ENCODE assay signal across 8 mouse cellular contexts in the genomic region with DNA sequence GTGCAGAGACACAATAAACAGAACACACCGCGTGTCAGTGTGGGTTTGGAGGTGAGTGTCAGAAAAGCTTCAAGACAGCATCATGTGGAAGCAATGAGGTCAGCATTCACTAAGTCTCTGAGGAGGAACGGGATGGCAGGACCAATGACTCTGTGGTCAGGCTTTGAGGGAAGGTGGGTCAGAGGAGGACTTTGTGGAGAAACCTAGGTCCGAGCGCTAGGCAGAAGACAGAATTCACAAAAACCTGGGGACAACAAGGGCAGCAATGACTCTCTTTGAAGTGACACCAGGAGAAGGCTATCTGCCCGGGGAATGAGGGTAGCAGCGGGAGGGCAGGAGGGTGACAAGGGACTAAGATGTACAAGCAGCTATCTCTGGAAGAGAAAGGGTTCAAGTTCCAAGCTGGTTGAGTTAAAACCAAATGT. TPM values are rescaled to one million over a fixed set of nuclear protein-coding genes. Genes with fewer than 3 reads are reported as not detected.
A peak's percentile ranks its signal among the peaks of the same experiment; 100 is the strongest.
DNase-seq lines count a peak whose midpoint lies in the region; ATAC-seq and TF ChIP-seq lines count a peak whose summit lies in the region.

No protein-coding gene starts in this region.

- no peaks in the 10 kb centered on the region for H3K36me3 ChIP-seq in embryonic facial prominence, embryonic 10.5 days (replicated peaks)
- H3K36me3 ChIP-seq in intestine, postnatal 0 days (ENCODE audit: control insufficient read depth, insufficient read depth) = no peaks in the 10 kb centered on the region
- H3K36me3 ChIP-seq in midbrain, embryonic 16.5 days (ENCODE audit: control insufficient read depth, insufficient read depth, low read length) = no peaks in the 10 kb centered on the region

- TF ChIP-seq CTCF in intestine, postnatal 0 days (IDR thresholded peaks at IDR 0.05; ENCODE audit: low read depth) = no peak

- no peaks in the 10 kb centered on the region for H3K9me3 ChIP-seq in embryonic facial prominence, embryonic 10.5 days
- H3K9me3 ChIP-seq in intestine, postnatal 0 days (ENCODE audit: control insufficient read depth) = no peaks in the 10 kb centered on the region
- H3K9me3 ChIP-seq in midbrain, embryonic 16.5 days (replicated peaks; ENCODE audit: control insufficient read depth, low read length, poor library complexity, severe bottlenecking) = no peaks in the 10 kb centered on the region

- ATAC-seq in intestine, postnatal 0 days = no peak
- ATAC-seq in midbrain, embryonic 16.5 days = peak; percentile 37

- DNase-seq in left cerebral cortex, adult 18-20 months (ENCODE audit: low spot score in 2 of 2) = peak; percentile 11 to 34
- DNase-seq in left cerebral cortex, postnatal 10 days (ENCODE audit: extremely low spot score in 1 of 2, low spot score in 2 of 2) = no peak
- no peak for DNase-seq in embryonic facial prominence, embryonic 10.5 days (ENCODE audit: low spot score)
- no peak for DNase-seq in ovary, postnatal 36 days (ENCODE audit: low spot score)
- no peak for DNase-seq in adrenal gland, postnatal 4 days (ENCODE audit: low spot score in 2 of 2)
- DNase-seq in thymus, postnatal 25 days = no peak

- under 1% methylated on average over 7 of the region's 7 CpGs for WGBS in embryonic facial prominence, embryonic 10.5 days
- WGBS in intestine, postnatal 0 days = 3% methylated on average over 7 of the region's 7 CpGs
- under 1% methylated on average over 7 of the region's 7 CpGs for WGBS in midbrain, embryonic 16.5 days

- peaks cover 37% of the 10 kb centered on the region for H3K27me3 ChIP-seq in embryonic facial prominence, embryonic 10.5 days (replicated peaks; ENCODE audit: low read depth, poor library complexity, severe bottlenecking)
- 0 out of 2 replicates have a peak, but pooled peaks cover 9% of the 10 kb centered on the region for H3K27me3 ChIP-seq in intestine, postnatal 0 days (replicated peaks; ENCODE audit: control insufficient read depth, insufficient read depth, low read length)
- no peaks in the 10 kb centered on the region for H3K27me3 ChIP-seq in midbrain, embryonic 16.5 days (ENCODE audit: control insufficient read depth, insufficient read depth, low read depth, low read length)

- H3K4me2 ChIP-seq in intestine, postnatal 0 days (replicated peaks; ENCODE audit: low read depth) = peak overlapping the region; percentile 51
- peak overlapping the region; percentile 79 for H3K4me2 ChIP-seq in midbrain, embryonic 16.5 days (ENCODE audit: low read length)

- peaks cover 18% of the 10 kb centered on the region for H3K4me1 ChIP-seq in embryonic facial prominence, embryonic 10.5 days
- no peaks in the 10 kb centered on the region for H3K4me1 ChIP-seq in intestine, postnatal 0 days (replicated peaks; ENCODE audit: control insufficient read depth, insufficient read depth, low read length)
- peaks cover 9% of the 10 kb centered on the region for H3K4me1 ChIP-seq in midbrain, embryonic 16.5 days (ENCODE audit: control insufficient read depth, insufficient read depth, low read length)

- H3K9ac ChIP-seq in intestine, postnatal 0 days (ENCODE audit: low read depth, low read length) = no peak overlapping the region
- H3K9ac ChIP-seq in midbrain, embryonic 16.5 days (ENCODE audit: low read depth, low read length) = peak overlapping the region; percentile 89

- H3K4me3 ChIP-seq in embryonic facial prominence, embryonic 10.5 days = peak overlapping the region; percentile 71
- H3K4me3 ChIP-seq in intestine, postnatal 0 days (ENCODE audit: low read depth, low read length) = peak overlapping the region; percentile 12; the same call in 1 of the 2 replicates
- H3K4me3 ChIP-seq in midbrain, embryonic 16.5 days (ENCODE audit: low read depth, low read length) = peak overlapping the region; percentile 79

- intact Hi-C loops in left cerebral cortex, postnatal 10 days (cut with DNase I) = loop anchor here (10.0 kb wide), 1 partner anchor 514 kb away; a partner anchor contains a TSS

- H3K27ac ChIP-seq in embryonic facial prominence, embryonic 10.5 days (replicated peaks) = peak overlapping the region; percentile 85; the same call in 1 of the 2 replicates
- H3K27ac ChIP-seq in intestine, postnatal 0 days (ENCODE audit: low read depth, low read length) = no peak overlapping the region
- peak overlapping the region; percentile 96 for H3K27ac ChIP-seq in midbrain, embryonic 16.5 days (ENCODE audit: low read length)

RNA-seq across cellular contexts. Expression of a gene that starts 1.0 kb away (rescaled TPM):
- 10 to 100 TPM; 75.3 to 81.6 TPM for total RNA-seq in left cerebral cortex, adult 18-20 months (2021)
- total RNA-seq in left cerebral cortex, postnatal 10 days (2021) = 10 to 100 TPM; 66.3 to 69.9 TPM
- polyA plus RNA-seq in embryonic facial prominence, embryonic 10.5 days (2016; fragmentation: Nextera tagmentation; extraction: Ambion mirVana) = 0.91 and 1.7 TPM in 2 replicates
- 0.03 and 0.05 TPM in 2 replicates for polyA plus RNA-seq in intestine, postnatal 0 days (2015; fragmentation: Nextera tagmentation; extraction: Ambion mirVana)
- 16.1 and 18.3 TPM in 2 replicates for polyA plus RNA-seq in midbrain, embryonic 16.5 days (2015; fragmentation: Nextera tagmentation; extraction: Ambion mirVana)
- 1 to 10 TPM in 1 of 2 experiments, under 1 TPM in 1; 0.82 to 8.6 TPM for total RNA-seq in adrenal gland, postnatal 4 days (2021)

Comparison
In these comparisons a context has a peak if more than half of its experiments do, and no peak if none do; other contexts are left out.
1. DNase-seq: peak in left cerebral cortex, adult 18-20 months (2 of 2); none in left cerebral cortex, postnatal 10 days (0 of 2), embryonic facial prominence, embryonic 10.5 days (single experiment), ovary, postnatal 36 days (single experiment), adrenal gland, postnatal 4 days (0 of 2) and thymus, postnatal 25 days (single experiment).
2. H3K4me3 ChIP-seq: peak in every context shown above with its lines; median percentile 79 in midbrain, embryonic 16.5 days; 71 in embryonic facial prominence, embryonic 10.5 days; 12 in intestine, postnatal 0 days.
3. RNA of a gene that starts 1.0 kb away (total RNA-seq): 75.3 to 81.6 TPM in left cerebral cortex, adult 18-20 months and 66.3 to 69.9 TPM in left cerebral cortex, postnatal 10 days; 0.82 to 8.6 TPM in adrenal gland, postnatal 4 days; every median in the first group is over 4 times any median in the second.